Mouse (Mus musculus) embryonic fibroblast, embryonic 13.5 days (primary cell): ENCODE measurements around the gene Zfp414. TPM values are rescaled to one million over a fixed set of nuclear protein-coding genes. Genes with fewer than 3 reads are reported as not detected.
"Not testable (repeated sequence)": the region's sequence is repeated elsewhere in the genome, so short reads cannot be mapped to it uniquely, and the experiment has no call there.

Experiments
- H3K27ac ChIP-seq: 2 replicates; pipeline ENCODE4 v1.5.1; 2012; ENCODE audit warnings: low read length, control low read depth, inconsistent platforms; ENCODE audit not compliant: insufficient read depth
- H3K4me1 ChIP-seq: 2 replicates; pipeline ENCODE4 v1.6.1; 2011; ENCODE audit warnings: low read length; ENCODE audit not compliant: control insufficient read depth, insufficient read depth
- H3K4me3 ChIP-seq: 2 replicates; pipeline ENCODE4 v1.5.1; 2011; ENCODE audit warnings: mild to moderate bottlenecking, control low read depth, low read length; ENCODE audit not compliant: insufficient read depth
- CTCF ChIP-seq: IDR thresholded peaks from 2 replicates; pipeline ENCODE4 v1.5.1; 2011; ENCODE audit warnings: mild to moderate bottlenecking, control low read depth, low read length, moderate library complexity, borderline replicate concordance; ENCODE audit not compliant: insufficient read depth
- POLR2A ChIP-seq: IDR thresholded peaks from 2 replicates; pipeline ENCODE4 v1.6.1; 2011; ENCODE audit warnings: low read depth, mild to moderate bottlenecking, control low read depth, low read length, moderate library complexity
- polyA plus RNA-seq: library from polyadenylated mRNA; stranded (reverse); fragments of >200 nt; gene quantifications from 2 replicates; pipeline ENCODE4 v1.2.4, GENCODE M21; 2011; ENCODE audit warnings: low read depth; ENCODE audit not compliant: missing spikeins, insufficient read length

Gene Zfp414
- 34.1 and 40.4 TPM in 2 replicates for polyA plus RNA-seq

DNA sequence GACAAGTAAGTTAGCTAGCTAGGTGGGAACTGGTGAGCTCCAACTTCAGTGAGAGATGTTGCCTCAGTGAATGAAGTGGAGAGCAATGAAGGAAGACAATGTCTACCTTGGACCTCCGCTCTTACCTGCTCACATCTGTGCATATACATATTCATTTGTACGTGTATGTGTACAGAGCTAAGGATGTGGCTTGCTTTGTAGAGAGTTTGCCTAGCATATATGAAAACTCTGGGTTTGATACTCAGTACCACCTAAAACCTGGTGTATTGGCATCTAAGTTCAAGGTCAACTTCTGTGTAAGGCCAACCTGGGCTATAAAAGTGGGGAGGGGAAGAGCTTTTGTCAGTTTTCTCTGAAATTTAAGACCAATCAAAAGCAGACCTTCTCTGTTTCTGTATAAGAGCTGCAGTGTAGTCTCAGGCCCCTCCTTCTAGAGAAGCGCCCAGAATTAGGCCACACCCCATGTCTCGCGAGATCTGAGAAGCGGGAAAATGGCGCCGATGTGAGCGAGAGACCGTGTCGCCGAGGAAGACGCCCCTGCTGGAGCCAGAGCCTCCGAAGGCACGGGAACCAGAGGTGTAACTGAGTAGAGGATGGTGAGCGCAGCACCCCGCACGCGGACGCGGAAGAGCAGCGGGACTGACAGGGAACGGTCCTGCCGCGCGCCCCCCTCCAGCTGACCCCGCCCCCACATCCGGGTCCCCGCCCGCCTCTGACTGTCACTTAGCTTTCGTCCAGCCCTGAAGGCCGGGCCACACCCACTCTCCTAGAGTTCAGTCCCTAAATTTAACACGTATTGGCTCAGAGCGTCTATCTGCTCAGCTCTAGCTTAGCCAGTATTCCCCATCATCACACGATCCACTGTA lies at the start of gene Zfp414:
Gene Zfp414 (plus strand): TSS at position 470 of the 866 bp plus-strand sequence.
- Histone ChIP-seq H3K4me3 (peak within 1 kb of the TSS; percentile 44), H3K4me1 (no peaks in the 10 kb centered on the region), H3K27ac (peak within 1 kb of the TSS; percentile 87)
- TF ChIP-seq CTCF (no peak), POLR2A (peak; percentile 77)

DNA sequence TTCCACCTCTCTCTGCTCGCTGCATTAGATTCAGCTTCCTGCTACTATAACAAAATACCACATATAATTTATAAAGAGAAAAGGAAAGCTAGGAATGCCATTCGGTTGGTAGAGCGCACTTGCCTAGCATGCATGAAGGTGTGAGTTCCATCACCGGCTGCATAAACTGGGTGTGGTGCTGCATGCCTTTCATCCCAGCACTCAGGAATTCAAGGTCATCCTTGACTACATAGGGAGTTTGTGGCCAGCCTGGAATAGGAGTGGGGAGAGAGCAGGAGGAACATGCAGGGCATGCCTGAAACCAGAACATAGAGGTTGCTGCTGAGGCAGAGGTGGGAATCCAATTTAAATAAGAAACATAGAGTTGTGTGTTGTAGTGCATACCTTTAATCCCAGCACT lies 44.8 kb upstream of the Zfp414 start:
- no peak overlapping the region for H3K4me3 ChIP-seq
- H3K4me1 ChIP-seq = no peaks in the 10 kb centered on the region
- no peak overlapping the region for H3K27ac ChIP-seq
- TF ChIP-seq POLR2A = no peak
- TF ChIP-seq CTCF = no peak

DNA sequence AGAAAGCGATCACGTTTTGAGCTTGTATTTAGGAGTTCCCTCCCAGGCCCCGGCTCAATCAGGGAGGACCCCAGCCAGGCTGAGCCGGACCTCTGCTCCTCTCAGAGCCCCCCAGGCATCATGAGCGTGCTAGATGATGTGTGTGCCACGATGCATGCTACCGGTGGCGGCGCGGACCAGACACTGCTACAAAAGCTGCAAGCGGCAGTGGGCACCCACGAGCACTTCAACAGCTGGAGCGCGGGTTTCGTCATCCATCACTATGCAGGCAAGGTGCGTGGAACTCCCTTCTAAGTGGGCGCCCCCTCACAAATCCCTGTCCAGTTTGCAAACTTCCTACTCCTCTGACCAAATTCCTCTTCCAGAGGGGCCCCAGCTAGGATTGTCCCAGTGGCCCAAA lies 42.9 kb upstream of the Zfp414 start:
- H3K4me1 ChIP-seq = no peaks in the 10 kb centered on the region
- H3K27ac ChIP-seq = no peak overlapping the region
- no peak for TF ChIP-seq CTCF
- no peak for TF ChIP-seq POLR2A
- H3K4me3 ChIP-seq = no peak overlapping the region

DNA sequence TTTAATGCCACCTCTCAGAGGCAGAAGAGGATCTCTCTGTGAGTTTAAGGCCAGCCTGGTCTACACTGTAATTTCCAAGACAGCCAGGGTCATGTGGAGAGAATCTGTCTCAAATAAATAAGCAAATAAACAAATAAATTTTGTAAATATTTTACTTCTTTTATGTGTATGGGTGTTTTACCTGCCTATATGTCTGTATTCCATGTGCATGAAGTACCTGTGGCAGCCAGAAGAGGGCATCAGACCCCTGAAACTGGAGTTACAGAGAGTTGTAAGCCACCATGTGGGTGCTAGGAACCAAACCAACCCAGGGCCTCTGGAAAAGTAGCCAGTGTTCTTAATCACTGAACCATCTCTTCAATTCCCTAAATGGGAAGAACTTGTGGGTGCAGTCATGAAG lies 31.6 kb upstream of the Zfp414 start:
- no peak overlapping the region for H3K4me3 ChIP-seq
- TF ChIP-seq CTCF = no peak
- TF ChIP-seq POLR2A = no peak
- H3K27ac ChIP-seq = no peak overlapping the region
- H3K4me1 ChIP-seq = no peaks in the 10 kb centered on the region

DNA sequence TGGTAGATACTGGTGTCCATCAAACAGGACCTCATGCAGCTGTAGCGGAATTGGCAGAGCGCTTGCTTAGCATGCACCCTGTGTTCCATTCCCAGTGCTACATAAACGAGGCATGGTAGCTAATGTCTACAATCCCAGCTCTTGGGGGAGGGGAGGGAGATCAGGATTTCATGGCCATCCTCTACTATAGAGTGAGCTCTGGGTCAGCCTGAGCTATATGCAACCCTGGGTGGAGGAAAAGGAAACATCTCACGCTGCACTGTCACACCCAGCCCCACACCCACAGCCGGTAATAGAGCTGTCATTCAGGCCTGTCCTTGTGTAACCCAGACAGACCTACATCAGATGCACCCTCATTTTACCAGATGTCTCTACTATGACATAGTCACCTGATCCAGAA lies 30.4 kb upstream of the Zfp414 start:
- no peaks in the 10 kb centered on the region for H3K4me1 ChIP-seq
- H3K27ac ChIP-seq = no peak overlapping the region
- H3K4me3 ChIP-seq = no peak overlapping the region
- TF ChIP-seq CTCF (no peak), POLR2A (no peak)

DNA sequence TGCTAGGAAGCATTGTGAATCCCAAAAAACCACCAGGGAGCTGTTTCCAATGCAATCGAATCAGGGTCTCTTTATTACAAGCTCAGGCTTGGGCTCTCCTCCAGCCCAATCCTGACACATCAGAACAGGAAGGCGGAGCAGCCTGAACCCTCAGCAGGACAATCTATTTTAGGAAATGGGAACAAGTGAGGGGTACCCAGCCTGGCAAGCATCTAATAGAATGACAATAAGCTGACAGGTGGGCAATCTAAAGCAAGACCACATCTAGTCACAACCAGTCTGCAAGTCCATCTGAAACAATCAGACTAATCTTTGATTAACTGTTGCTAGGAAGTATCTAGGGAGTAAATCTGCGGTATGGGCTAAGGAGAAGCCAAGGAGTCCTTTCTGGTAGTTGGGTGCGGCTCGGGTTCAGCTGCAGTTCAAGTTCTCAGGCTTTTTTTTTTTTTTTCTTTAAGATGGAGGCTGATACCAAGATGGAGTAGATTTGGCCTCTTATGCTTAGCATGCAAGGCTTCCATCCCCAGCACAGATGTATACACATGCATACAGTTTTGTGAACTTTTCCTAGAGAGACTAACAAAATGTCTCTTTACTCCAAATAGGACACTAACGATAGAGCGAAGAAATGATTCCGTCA lies 28.9 kb upstream of the Zfp414 start:
- Histone ChIP-seq H3K27ac (no peak overlapping the region), H3K4me1 (no peaks in the 10 kb centered on the region), H3K4me3 (no peak overlapping the region)
- TF ChIP-seq POLR2A (no peak), CTCF (no peak)

DNA sequence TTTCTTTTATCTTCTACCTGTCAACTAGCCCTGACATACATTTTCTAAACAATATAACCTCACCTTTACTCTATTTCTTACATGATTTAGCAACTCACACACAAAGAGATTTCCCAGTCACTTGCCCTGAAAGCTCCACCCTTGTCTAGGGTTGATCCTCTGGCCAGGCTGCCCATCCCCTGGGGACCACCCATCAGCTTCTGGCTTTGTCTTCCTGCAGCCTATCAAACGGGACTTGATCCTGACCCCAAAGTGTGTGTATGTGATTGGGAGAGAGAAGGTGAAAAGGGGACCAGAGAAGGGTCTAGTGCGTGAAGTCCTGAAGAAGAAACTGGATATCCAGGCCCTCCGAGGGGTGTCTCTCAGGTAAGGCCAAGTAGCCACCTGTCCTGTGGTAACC lies 28.1 kb upstream of the Zfp414 start:
- TF ChIP-seq POLR2A (no peak), CTCF (no peak)
- H3K4me1 ChIP-seq = no peaks in the 10 kb centered on the region
- no peak overlapping the region for H3K4me3 ChIP-seq
- H3K27ac ChIP-seq = no peak overlapping the region

DNA sequence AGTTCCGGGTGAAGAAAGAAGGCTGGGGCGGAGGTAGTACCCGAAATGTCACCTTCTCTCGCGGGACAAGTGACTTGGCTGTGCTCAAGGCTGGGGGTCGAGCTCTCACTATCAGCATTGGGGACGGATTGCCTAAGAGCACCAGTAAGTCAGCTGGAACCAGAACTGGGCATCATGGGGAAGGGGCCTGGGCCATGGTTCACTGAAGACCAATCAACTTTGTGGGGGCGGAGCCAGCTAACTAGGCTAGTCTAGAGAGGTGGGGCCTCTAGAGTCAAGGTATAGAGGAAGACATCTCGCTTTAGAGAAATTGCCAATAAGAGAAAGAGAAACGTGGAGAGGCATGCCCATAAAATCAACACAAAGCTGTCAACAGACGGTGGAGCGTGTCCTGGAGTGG lies 26.9 kb upstream of the Zfp414 start:
- H3K4me1 ChIP-seq = no peaks in the 10 kb centered on the region

DNA sequence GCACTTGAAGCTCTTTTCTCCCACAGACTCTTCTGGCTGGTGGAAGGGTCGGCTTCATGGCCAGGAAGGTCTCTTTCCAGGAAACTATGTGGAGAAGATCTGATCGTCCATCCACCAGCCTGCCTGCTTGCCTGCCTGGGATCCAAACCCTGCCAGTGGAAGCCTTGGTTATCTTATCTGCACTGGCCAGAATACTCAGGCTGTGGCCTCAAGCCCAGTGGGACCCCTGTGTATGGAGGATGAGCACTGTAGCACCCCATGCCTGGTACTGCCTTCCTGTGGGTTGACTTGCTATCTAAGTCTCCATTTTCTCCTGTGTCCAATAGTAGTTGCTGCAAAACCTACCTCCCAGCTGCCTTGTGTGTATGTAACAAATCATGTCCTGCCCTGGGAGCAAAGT lies 21.6 kb upstream of the Zfp414 start:
- Histone ChIP-seq H3K27ac (no peak overlapping the region), H3K4me1 (no peaks in the 10 kb centered on the region), H3K4me3 (no peak overlapping the region)
- TF ChIP-seq CTCF (no peak), POLR2A (no peak)

More for the DNA sequence above, 26.9 kb upstream of the Zfp414 start:
- TF ChIP-seq CTCF = no peak
- no peak for TF ChIP-seq POLR2A
- no peak overlapping the region for H3K27ac ChIP-seq
- no peak overlapping the region for H3K4me3 ChIP-seq

DNA sequence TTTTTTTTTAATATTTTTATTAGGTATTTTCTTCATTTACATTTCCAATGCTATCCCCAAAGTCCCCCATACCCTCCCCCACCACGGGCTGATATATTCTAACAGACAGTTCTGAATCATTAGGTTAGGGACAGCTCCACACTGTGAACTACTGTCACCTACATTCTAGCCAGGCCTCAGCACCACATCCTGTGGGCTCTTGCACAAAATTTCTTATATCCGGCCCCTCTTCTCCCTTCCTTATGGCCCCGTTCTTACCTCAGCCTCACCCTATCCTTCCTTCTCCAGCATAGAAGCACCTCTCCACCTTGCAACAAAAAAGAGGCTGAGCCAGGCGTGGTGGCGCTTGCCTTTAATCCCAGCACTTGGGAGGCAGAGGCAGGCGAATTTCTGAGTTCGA lies 18.3 kb upstream of the Zfp414 start:
- H3K27ac ChIP-seq = no peak overlapping the region
- TF ChIP-seq POLR2A (no peak), CTCF (no peak)
- H3K4me1 ChIP-seq = no peaks in the 10 kb centered on the region
- H3K4me3 ChIP-seq = no peak overlapping the region

DNA sequence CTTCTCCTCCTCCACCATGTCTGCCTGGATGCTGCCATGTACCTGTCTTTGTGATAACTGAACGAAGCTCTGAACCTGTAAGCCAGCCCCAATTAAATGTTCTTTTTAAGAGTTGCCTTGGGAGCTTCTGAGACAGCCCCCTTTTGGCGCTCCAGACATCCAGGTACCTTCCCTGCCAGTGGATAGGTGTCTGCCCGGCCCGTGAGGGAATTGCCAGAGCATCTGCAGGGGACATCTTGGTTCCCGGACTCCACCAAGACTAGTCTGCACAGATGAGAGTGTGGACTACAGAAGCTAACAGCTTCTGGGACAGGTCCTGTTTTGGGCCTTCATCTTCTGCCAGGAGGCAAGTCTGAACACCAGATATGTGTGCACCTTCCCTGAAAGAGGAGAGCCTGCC lies 15.2 kb upstream of the Zfp414 start:
- not testable (repeated sequence) for H3K4me3 ChIP-seq, H3K27ac ChIP-seq, H3K4me1 ChIP-seq
